Mouse (Mus musculus) left cerebral cortex, postnatal 36 days (tissue): ENCODE measurements around the gene Arpc5. TPM values are rescaled to one million over a fixed set of nuclear protein-coding genes. Genes with fewer than 3 reads are reported as not detected.
A peak's percentile ranks its signal among the peaks of the same experiment; 100 is the strongest.
"Not testable (repeated sequence)": the region's sequence is repeated elsewhere in the genome, so short reads cannot be mapped to it uniquely, and the experiment has no call there.

Source experiments
- DNase-seq, 2 experiments: peaks; one replicate each; pipeline ENCODE4 v3.0.0; 2021 to 2022; ENCODE audit warnings: low spot score in 2 of 2, mixed read lengths in 1 of 2
- intact Hi-C: fragments of 180-260 bp; cut with DNase I; formaldehyde crosslinking; loops from one replicate; pipeline ENCODE4 v1.15.1; 2025
- total RNA-seq, 2 experiments: library from RNA; stranded (reverse); gene quantifications; 2 replicates each; pipeline ENCODE4 v1.2.3; 2021

Gene Arpc5
- total RNA-seq, 2 experiments from 2014 or later, result 88.8 to 93.4 TPM

DNA sequence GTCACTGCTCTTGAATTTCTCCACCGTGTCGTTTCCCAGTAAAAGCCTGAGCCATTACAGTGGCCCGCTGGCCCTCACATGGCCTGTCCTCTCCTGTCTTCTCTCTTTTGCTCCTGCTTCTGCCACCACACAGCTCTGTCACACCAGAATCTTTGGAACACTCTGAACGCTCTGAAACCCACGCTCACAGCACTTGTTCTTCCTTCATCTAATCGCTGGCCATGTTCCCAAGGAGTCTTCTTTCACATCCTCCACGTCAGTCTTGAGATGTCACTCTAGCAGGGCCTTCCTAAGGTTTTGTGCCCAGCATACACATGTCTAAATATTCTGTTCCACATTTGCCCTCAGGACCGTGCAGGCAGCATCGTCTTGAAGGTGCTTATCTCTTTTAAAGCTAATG is 4.7 kb downstream of the Arpc5 start:
- intact Hi-C loops, result no loop called here
- DNase-seq, result no peak

GRCm38 (mm10) chr1:152774601-152775000 is 8.3 kb downstream of the Arpc5 start:
- DNase-seq, intact Hi-C loops: not testable (repeated sequence)

DNA sequence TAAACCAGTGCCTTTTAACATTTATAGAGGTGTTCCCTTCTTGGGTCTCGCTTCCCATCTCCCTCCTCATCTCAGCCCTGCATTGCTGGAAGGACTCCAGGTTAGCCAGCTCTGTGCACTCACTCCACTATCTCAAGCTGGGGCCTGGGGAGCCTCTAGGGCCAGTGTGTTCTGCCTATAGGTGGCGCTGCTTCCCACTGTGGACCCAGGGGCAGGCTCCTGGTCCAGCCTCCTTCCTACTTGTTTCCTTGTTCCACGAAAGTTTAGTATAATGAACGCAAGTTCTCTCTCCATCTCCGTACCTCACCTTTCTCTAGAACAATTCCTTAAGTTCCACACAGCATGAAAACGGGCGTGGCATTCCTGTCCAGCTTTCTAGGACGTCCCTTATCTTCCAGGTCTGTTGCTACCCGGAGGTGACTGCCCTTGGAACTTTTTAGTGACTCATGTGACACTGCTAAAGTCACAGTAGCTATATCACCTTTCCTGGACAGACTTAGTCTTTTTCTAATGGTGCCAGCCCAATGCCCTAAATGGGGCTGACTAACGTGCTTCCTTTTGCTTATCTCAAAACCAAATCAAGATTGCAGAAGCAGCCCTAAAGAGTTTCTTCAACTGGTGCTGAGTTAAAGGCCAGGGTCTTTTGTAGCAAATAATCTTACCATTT is 12.9 kb downstream of the Arpc5 start:
- intact Hi-C loops, result no loop called here

DNA sequence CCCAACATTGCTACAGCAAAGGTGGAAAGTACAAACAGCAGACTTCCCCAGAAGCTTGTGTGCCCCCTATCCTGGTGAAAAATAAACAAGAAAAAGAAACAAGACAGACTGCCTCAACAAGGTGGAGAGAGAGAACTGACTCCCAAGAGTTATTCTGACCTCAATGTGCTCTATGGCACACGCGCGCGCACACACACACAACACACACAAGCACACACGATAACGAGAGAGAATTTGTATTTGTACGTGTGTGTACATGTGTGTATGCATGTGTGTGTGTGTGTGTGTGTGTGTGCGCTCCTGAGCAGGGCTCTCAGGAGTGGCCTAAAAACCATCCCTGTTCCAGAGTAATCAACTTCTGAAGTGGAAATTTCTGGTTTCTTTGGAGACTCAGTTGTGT is 18.3 kb downstream of the Arpc5 start:
- intact Hi-C loops, result loop anchor here (5.0 kb wide), 1 partner anchor 53 kb away; no protein-coding TSS in a partner anchor
- no peak for DNase-seq

More for the DNA sequence above, 12.9 kb downstream of the Arpc5 start:
- DNase-seq, result peak; percentile 40 to 63

DNA sequence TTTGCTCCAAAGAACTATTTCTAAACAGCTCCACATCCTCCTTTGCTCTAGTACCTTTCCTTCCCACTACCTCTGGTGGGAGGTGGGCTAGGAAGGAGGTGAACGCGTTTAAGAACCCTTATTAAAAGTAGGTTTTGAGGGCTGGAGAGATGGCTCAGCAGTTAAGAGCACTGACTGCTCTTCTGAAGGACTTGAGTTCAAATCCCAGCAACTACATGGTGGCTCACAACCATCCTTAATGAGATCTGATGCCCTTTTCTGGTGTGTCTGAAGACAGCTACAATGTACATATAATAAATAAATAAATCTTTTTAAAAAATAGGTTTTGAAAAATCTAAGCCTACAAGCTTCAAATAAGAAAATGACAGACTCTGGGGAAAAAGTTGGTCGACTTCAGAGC is 19.1 kb downstream of the Arpc5 start:
- intact Hi-C loops, DNase-seq: not testable (repeated sequence)

GRCm38 (mm10) chr1:152786953-152787352 is 20.6 kb downstream of the Arpc5 start:
- no peak for DNase-seq
- intact Hi-C loops, result no loop called here

GRCm38 (mm10) chr1:152788121-152788660 is 21.8 kb downstream of the Arpc5 start:
- intact Hi-C loops, result no loop called here
- no peak for DNase-seq

DNA sequence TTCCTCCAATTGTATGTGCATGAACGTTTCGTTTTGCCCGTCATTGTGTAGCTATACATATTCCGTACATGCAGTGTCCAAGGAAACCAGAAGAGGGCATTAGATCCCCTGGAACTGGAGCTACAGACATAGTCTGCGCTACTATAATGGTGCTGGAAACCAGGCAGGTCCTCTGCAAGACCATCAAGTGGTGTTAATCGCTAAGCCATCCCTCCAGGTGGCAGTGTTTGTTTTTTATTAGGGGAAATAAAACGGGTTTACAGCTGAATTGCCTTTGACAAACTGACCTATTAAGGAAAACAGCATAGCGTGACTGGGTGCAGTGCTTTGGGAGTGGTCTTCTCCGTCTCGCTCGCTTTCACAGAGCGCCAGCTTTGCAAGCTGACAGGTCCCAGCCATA is 23.9 kb downstream of the Arpc5 start:
- intact Hi-C loops, result no loop called here
- DNase-seq, result no peak

DNA sequence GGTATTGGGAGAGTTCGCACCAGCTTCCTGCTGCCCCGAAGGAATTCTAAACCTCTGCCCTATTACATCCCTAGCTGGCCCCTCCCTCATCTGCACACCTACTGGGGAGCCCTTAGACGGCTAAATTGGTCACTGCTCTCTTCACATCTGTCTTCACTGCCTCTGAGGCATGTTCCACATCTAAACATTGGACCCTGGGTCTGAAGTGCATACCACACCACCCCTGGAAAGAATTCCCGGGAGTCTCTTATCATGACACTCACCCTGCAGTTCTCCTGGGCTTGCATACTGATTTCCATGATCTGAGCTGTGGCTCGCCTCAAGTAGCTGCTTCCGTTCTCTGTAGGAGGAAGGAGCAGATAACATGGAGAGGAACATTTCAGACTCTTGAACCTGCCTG is 24.5 kb downstream of the Arpc5 start:
- no peak for DNase-seq
- intact Hi-C loops, result no loop called here

DNA sequence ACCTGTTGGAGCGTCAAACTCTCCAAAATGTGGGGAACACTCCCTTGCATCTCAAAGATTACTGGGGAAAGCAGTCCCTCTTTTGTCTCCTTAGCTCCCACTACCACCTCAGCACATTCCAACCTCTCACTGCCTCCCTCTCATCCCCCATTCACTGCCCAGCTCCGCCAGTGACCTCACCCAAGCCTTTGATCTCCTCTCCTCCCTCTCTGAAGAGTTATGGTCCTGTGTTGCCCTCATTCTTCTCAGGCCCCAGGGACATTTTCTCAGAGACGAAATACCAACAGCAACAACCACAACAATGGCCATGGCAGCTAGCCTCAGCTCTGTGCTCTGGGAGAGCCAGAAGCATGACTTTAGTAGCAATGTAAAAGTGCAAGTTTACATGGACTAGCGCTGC is 24.9 kb downstream of the Arpc5 start:
- intact Hi-C loops, result no loop called here

DNA sequence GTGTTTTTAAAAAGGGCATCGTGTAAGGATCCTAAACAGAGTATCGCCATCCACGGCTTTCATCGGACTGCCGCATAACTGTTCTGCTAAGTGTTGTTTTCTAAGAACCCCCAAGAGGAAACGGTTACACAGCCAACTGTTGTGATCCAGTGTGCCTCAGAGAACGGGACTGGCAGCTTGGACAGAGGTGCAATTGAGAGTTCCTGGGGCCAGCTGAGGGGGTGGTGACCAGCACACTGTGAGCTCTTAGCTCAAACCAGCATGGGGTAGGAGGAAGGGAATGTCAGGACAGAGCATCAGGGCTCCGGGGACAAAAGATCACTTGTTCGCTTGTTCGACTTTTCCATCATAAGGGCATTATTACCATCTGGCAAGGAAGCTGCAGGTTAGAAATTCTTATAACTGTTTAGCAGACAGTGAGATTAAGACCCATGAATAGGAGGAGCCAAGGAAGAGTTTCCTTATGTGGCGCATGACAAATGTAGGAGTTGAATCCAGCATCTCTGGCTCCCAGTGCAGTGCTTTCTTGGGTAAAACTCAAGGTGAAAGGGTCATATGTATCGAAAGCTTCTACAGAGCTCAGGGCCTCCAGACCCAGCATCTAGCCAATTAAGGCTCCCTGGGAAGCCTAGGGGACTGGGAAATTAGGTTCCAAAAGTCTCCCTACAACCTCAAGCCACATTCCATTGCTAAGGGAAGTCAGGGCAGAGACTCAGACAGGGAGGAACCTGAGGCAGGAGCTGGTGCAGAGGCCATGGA is 26.6 kb downstream of the Arpc5 start:
- DNase-seq, result no peak
- intact Hi-C loops, result no loop called here

More for the DNA sequence above, 24.9 kb downstream of the Arpc5 start:
- DNase-seq, result no peak

- intact Hi-C loops, result no loop called here
- DNase-seq, result no peak
Measured at GRCm38 (mm10) chr1:152793495-152794130, 27.3 kb downstream of the Arpc5 start.

GRCm38 (mm10) chr1:152795688-152796255 is 29.4 kb downstream of the Arpc5 start:
- DNase-seq, result no peak
- intact Hi-C loops, result no loop called here

GRCm38 (mm10) chr1:152796683-152797263 is 30.4 kb downstream of the Arpc5 start:
- DNase-seq, result no peak
- intact Hi-C loops, result no loop called here

DNA sequence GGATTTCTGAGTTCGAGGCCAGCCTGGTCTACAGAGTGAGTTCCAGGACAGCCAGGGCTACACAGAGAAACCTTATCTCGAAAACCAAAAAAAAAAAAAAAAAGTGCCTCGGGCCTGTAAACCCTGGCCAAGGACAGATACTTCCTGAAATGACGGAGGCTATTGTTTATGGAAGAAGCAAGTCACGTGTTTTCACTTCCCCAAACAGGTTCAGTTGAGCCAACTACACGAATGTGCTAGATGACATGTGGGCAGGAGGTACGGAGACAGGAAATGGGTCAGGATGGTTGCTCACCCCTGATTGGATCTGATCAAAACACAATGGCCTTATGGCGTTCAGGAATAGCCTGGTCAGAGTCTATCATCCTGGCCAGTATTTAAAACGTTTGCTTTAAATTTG is 31.8 kb downstream of the Arpc5 start:
- intact Hi-C loops, result no loop called here
- no peak for DNase-seq

DNA sequence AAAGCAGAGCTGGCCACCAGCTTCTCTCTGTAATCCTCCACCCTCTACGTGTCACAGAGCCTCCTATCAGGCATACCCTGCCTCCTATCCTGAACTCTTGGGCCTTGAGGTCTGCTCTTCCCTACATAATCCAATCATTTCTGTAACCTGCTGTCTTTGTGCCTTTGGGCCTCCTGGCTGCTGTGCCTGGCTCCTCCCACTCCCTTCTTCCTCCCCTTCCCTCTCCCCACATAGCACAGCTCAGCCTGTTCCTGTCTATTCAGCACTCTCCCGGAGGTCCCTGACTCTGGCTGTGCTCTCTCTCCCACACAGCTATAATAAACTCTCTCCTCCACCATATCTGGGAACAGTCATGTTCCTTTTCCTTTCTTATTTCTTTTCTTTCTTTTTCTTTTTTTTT is 33.6 kb downstream of the Arpc5 start, which contains the start of gene Ncf2:
Ncf2 (plus strand) TSS at position 298 of the 400 bp plus-strand sequence.
- DNase-seq, result no peak
- intact Hi-C loops, result no loop called here

DNA sequence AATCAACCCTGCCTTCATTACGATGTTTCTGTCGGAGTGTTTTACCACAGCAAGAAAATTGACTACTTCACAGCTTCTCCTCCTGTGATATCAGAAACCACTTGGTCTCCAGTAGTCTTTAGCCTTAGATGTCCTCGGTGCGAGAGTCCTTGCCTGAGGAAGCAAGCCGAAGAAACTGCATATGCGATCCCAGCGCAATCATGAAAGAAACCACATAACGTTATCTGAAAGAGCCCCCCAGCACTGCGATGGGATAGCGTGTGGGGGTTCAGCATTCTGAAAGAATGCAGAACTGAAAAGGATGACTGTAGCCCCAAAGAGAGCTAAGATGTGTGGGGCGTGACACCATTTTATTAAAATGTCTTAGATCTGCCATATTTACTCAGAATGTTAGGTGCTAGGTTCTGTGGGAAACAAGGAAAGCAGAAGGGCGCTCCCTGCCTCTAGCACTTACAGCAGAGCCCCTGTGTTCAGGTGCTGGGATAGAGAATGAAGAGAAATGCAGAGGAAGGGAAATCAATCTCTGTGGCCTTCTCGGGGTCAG is 34.4 kb downstream of the Arpc5 start:
- intact Hi-C loops, result no loop called here
- DNase-seq, result no peak

DNA sequence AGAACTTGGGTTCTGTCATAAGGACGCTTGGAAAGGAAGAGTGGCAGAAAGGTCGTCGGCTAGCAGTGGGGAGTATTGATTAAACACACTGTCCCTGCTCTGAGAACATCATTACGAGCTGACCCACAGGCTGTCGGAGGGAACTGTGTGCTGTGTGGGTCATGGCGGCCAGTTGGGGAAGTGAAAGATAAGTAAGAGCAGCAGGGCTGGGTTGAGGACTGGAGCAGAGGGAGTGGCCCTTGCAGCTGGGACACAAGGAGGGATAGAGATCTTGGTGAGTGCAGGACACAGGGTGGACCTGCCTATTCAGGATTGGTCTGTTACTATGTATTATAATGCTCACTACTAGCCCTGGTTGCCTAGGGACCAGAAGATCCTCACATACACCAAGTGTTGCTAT is 38.6 kb downstream of the Arpc5 start:
- no peak for DNase-seq
- intact Hi-C loops, result no loop called here

DNA sequence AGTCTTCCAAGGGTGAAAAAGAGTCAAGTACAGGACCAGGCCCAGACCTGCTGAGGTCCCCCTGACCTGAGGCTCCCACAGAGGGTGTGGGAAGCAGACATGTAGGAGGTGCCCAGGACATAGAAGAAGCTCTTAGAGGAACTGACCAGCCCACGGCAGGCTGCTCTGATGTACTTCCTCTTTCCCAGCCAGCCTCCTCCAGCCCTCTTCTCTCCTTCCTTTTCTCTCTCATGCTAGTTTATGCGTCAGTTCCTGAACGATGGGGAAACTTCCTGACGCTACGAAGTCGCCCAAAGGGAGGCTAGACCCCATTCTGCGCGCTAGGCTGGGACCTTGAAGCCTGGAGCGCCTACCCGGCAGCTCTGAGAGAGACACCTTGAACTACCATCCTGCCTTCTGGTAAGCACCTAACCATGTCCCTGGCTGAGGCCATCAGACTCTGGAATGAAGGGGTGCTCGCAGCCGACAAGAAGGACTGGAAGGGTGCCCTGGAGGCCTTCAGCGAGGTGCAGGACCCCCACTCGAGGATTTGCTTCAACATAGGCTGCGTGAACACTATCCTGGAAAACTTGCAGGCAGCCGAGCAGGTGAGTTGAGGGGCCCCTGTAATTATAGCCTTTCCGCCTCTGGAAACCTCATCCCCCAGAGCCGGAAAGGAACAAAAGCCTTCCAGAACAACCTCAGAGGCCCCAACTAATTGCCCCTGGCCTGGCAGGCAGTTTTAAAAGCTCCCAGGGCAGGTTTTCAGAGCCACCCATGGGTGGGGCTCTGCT is 41.5 kb downstream of the Arpc5 start:
- no peak for DNase-seq
- intact Hi-C loops, result no loop called here
